ENCODE assay signal across 16 mouse cellular contexts in the genomic region with DNA sequence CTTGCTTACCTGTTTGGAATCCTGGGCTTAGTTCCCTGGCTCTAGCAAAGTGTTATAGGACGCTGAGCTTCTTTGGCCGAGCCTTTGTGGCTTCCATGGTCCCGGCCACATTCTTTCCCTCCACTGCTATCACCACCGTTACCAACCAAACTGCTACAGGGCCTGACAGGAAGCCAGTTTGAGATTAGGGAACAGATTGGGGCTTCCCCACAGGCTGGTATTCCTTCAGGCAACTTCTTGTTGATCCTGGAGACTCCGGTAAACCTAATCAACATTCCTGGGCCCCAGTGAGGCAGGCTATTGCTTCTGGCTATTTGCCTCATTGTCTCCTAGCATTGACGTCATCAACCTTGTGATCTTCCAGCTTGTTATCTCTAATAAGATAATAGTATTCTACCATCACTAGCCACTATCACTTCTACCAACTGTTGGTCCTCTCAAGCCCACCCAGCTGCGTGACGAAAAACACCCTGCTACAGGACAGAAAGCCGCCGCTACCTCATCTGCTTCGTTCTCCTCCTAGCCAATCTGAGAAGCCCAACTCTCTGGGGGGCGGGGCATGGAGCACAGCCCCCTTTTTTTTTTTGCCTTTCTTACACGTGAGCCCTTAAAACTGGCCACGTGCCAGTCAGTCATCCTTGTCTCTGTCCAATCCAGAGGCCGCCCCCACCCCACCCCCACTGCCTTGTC.
DNase-seq lines count a peak whose midpoint lies in the region; ATAC-seq and TF ChIP-seq lines count a peak whose summit lies in the region.
"Had no signal": no experiment of that assay in that cellular context is flagged by ENCODE, and none has a peak within 500 bp of the region (broad histone marks: within the 10 kb centered on the region; RNA-seq: fewer than 3 reads in every experiment).

No protein-coding gene starts in this region.

- no peak overlapping the region for H3K4me3 ChIP-seq in heart, embryonic 16.5 days (ENCODE audit: low read length)
- H3K4me3 ChIP-seq in ES-Bruce4 (ENCODE audit: low read depth, low read length) (peak overlapping the region; percentile 42), MEL (ENCODE audit: control insufficient read depth in 1 of 2, insufficient read depth in 1 of 2, low read depth in 2 of 2, low read length in 2 of 2) (0 out of 4 replicates have a peak overlapping the region, but pooled peaks of 1 of the 2 experiments have one; percentile 15)
- H3K4me3 ChIP-seq in thymus, adult 2 months (ENCODE audit: control insufficient read depth, insufficient read depth, low read length): no peak overlapping the region
- no peak overlapping the region for H3K4me3 ChIP-seq in gastrocnemius, adult 2 months
- H3K4me3 ChIP-seq: embryonic facial prominence, embryonic 13.5 days; midbrain, embryonic 12.5 days had no signal

- no peak overlapping the region for H3K27ac ChIP-seq in heart, embryonic 16.5 days (ENCODE audit: low read length)
- H3K27ac ChIP-seq in ES-Bruce4 (ENCODE audit: insufficient read depth, low read length): no peak overlapping the region
- peak overlapping the region; percentile 1; the same call in 1 of the 2 replicates for H3K27ac ChIP-seq in MEL (ENCODE audit: control insufficient read depth, low read depth, low read length)
- H3K27ac ChIP-seq in thymus, adult 2 months (ENCODE audit: control insufficient read depth, insufficient read depth, low read length): no peak overlapping the region
- no peak overlapping the region for H3K27ac ChIP-seq in gastrocnemius, adult 2 months
- H3K27ac ChIP-seq: embryonic facial prominence, embryonic 13.5 days; midbrain, embryonic 12.5 days had no signal

- DNase-seq in heart, postnatal 36 days: no peak
- DNase-seq in MEL (ENCODE audit: low read depth, low spot score): peak; percentile 21
- DNase-seq in thymus, adult 2 months: no peak
- DNase-seq in gastrocnemius, adult 2 months: no peak
- DNase-seq in kidney, adult 9 months: no peak
- DNase-seq: adrenal gland, postnatal 36 days; cerebellum, postnatal 36 days; kidney, adult 18-20 months; lung, postnatal 14 days; thymus, postnatal 4 days had no signal

- no peaks in the 10 kb centered on the region for H3K27me3 ChIP-seq in heart, embryonic 16.5 days (ENCODE audit: control insufficient read depth, insufficient read depth, low read length)
- H3K27me3 ChIP-seq in ES-Bruce4 (ENCODE audit: control insufficient read depth, insufficient read depth, low read length, poor library complexity, severe bottlenecking) (no peaks in the 10 kb centered on the region), MEL (ENCODE audit: control insufficient read depth in 1 of 2, insufficient read depth in 2 of 2, low read length in 2 of 2) (no peaks in the 10 kb centered on the region)
- H3K27me3 ChIP-seq in thymus, adult 2 months (ENCODE audit: control insufficient read depth, insufficient read depth, low read length): no peaks in the 10 kb centered on the region
- H3K27me3 ChIP-seq: embryonic facial prominence, embryonic 13.5 days; midbrain, embryonic 12.5 days had no signal

- 0 out of 2 replicates have a peak, but pooled peaks have one; percentile 18 for ATAC-seq in heart, embryonic 16.5 days (replicated peaks; ENCODE audit: extremely low read depth, insufficient read depth, low FRiP score)
- 0 out of 2 replicates have a peak, but pooled peaks have one; percentile 9 for ATAC-seq in megakaryocyte progenitor cell, adult 5-6 weeks (replicated peaks; ENCODE audit: poor library complexity)
- ATAC-seq: CD4-positive, CD25-positive, alpha-beta regulatory T cell, adult 4 months had no signal

- H3K79me2 ChIP-seq in MEL (ENCODE audit: control insufficient read depth, insufficient read depth, low read length, poor library complexity): no peaks in the 10 kb centered on the region

- no peaks in the 10 kb centered on the region for H3K36me3 ChIP-seq in heart, embryonic 16.5 days (ENCODE audit: control insufficient read depth, insufficient read depth)
- H3K36me3 ChIP-seq in ES-Bruce4 (ENCODE audit: control insufficient read depth, insufficient read depth, low read length, poor library complexity, severe bottlenecking) (no peaks in the 10 kb centered on the region), MEL (ENCODE audit: control insufficient read depth in 1 of 2, insufficient read depth in 2 of 2, low read length in 2 of 2) (peaks cover 0 to 9% of the 10 kb centered on the region in 2 experiments; a peak in 2 of 4 replicates)
- H3K36me3 ChIP-seq in thymus, adult 2 months (ENCODE audit: control insufficient read depth, insufficient read depth, low read length): no peaks in the 10 kb centered on the region
- H3K36me3 ChIP-seq: embryonic facial prominence, embryonic 13.5 days; midbrain, embryonic 12.5 days had no signal

- intact Hi-C loops in heart, postnatal 36 days (cut with DNase I): no loop called here
- intact Hi-C loops in gastrocnemius, adult 2 months (cut with DNase I): no loop called here

- TF ChIP-seq POLR2A in ES-Bruce4 (IDR thresholded peaks at IDR 0.05; ENCODE audit: insufficient read depth, low read length): no peak
- no peak for TF ChIP-seq POLR2A in MEL (IDR thresholded peaks at IDR 0.05; ENCODE audit: control insufficient read depth in 1 of 2, insufficient read depth in 1 of 2, low read depth in 1 of 2, low read length in 2 of 2, poor library complexity in 1 of 2)
- no peak for TF ChIP-seq POLR2A in thymus, adult 2 months (IDR thresholded peaks at IDR 0.05; ENCODE audit: control insufficient read depth, extremely low read depth, insufficient read depth, low read length, poor library complexity)

- H3K4me1 ChIP-seq in heart, embryonic 16.5 days (ENCODE audit: control insufficient read depth, insufficient read depth, low read length): peaks cover 9% of the 10 kb centered on the region
- no peaks in the 10 kb centered on the region for H3K4me1 ChIP-seq in ES-Bruce4 (ENCODE audit: control insufficient read depth, insufficient read depth, low read length)
- H3K4me1 ChIP-seq in MEL (ENCODE audit: control insufficient read depth in 1 of 2, insufficient read depth in 2 of 2, low read length in 2 of 2): peaks cover 4 to 14% of the 10 kb centered on the region in 2 experiments
- no peaks in the 10 kb centered on the region for H3K4me1 ChIP-seq in thymus, adult 2 months (replicated peaks; ENCODE audit: control insufficient read depth, insufficient read depth, low read length)

- peak overlapping the region; percentile 13; the same call in 1 of the 2 replicates for H3K4me2 ChIP-seq in heart, embryonic 16.5 days (ENCODE audit: low read depth, low read length)
- H3K4me2 ChIP-seq: embryonic facial prominence, embryonic 13.5 days; midbrain, embryonic 12.5 days had no signal

- TF ChIP-seq EP300 in ES-Bruce4 (IDR thresholded peaks at IDR 0.05; ENCODE audit: insufficient read depth, low read depth, low read length) (0 out of 2 replicates have a peak, but pooled peaks have one; percentile 4), MEL (IDR thresholded peaks at IDR 0.05; ENCODE audit: low read depth in 1 of 2, low read length in 2 of 2) (peak in 1 of 2 experiments; percentile 30; a peak in 2 of 4 replicates)

- TF ChIP-seq RAD21 in MEL (IDR thresholded peaks at IDR 0.05; ENCODE audit: low read depth, low read length): no peak

- 41% methylated on average over 15 of the region's 15 CpGs for WGBS in heart, embryonic 16.5 days
- 75% methylated on average over 15 of the region's 15 CpGs for WGBS in thymus, adult 2 months

- TF ChIP-seq CTCF in ES-Bruce4 (IDR thresholded peaks at IDR 0.05; ENCODE audit: low read depth, low read length) (no peak), MEL (IDR thresholded peaks at IDR 0.05 in 2 of 3, conservative IDR thresholded peaks at IDR 0.05 in 1 of 3; ENCODE audit: control insufficient read depth in 1 of 3, insufficient read depth in 1 of 3, low read depth in 2 of 3, low read length in 3 of 3, poor library complexity in 1 of 3, severe bottlenecking in 1 of 3) (no peak)
- no peak for TF ChIP-seq CTCF in thymus, adult 2 months (IDR thresholded peaks at IDR 0.05; ENCODE audit: borderline replicate concordance, control insufficient read depth, extremely low read depth, insufficient read depth, low read length, poor library complexity)
- no peak for TF ChIP-seq CTCF in gastrocnemius, adult 2 months (IDR thresholded peaks at IDR 0.05)

- H3K9ac ChIP-seq in heart, embryonic 16.5 days (ENCODE audit: low read length): no peak overlapping the region
- H3K9ac ChIP-seq in ES-Bruce4 (ENCODE audit: low read depth, poor library complexity, severe bottlenecking) (no peak overlapping the region), MEL (ENCODE audit: control insufficient read depth, low read depth, low read length, poor library complexity, severe bottlenecking) (no peak overlapping the region)
- H3K9ac ChIP-seq: embryonic facial prominence, embryonic 13.5 days; midbrain, embryonic 12.5 days had no signal

- no peaks in the 10 kb centered on the region for H3K9me3 ChIP-seq in heart, embryonic 16.5 days (replicated peaks; ENCODE audit: control insufficient read depth, low read length)
- H3K9me3 ChIP-seq in ES-Bruce4 (replicated peaks; ENCODE audit: control insufficient read depth, insufficient read depth, low read length, poor library complexity, severe bottlenecking) (no peaks in the 10 kb centered on the region), MEL (replicated peaks; ENCODE audit: insufficient read depth, low read length) (no peaks in the 10 kb centered on the region)
- H3K9me3 ChIP-seq: embryonic facial prominence, embryonic 13.5 days; midbrain, embryonic 12.5 days had no signal

TF ChIP-seq in MEL, 35 proteins besides CTCF, POLR2A, EP300 and RAD21:
- TF ChIP-seq USF1 (IDR thresholded peaks at IDR 0.05; ENCODE audit: low read depth, low read length): peak; percentile 6; the same call in 1 of the 2 replicates
- TF ChIP-seq RCOR1 (IDR thresholded peaks at IDR 0.05; ENCODE audit: low read depth, low read length): peak; percentile 42; the same call in 1 of the 2 replicates
- no peak for TF ChIP-seq TAL1 (IDR thresholded peaks at IDR 0.05; ENCODE audit: low read length)
- peak; percentile 6; the same call in 1 of the 2 replicates for TF ChIP-seq GATA1 (IDR thresholded peaks at IDR 0.05; ENCODE audit: low read depth, low read length)
